Mouse (Mus musculus) G1E (cell line): ENCODE measurements around the gene Khdc4. TPM values are rescaled to one million over a fixed set of nuclear protein-coding genes. Genes with fewer than 3 reads are reported as not detected.
"Not testable (repeated sequence)": the region's sequence is repeated elsewhere in the genome, so short reads cannot be mapped to it uniquely, and the experiment has no call there.

Experiments used
- ATAC-seq: 2 replicates; pipeline ENCODE4 v1.8.0; 2016; ENCODE audit warnings: mild to moderate bottlenecking; ENCODE audit not compliant: insufficient number of reproducible peaks, poor library complexity, low FRiP score, severe bottlenecking; ENCODE audit errors: extremely low read depth
- DNase-seq: peaks from one replicate; pipeline ENCODE4 v3.0.0; 2012; ENCODE audit warnings: low spot score
- H3K27me3 ChIP-seq: 2 replicates; pipeline ENCODE4 v1.6.1; 2012; ENCODE audit warnings: mild to moderate bottlenecking, low read length, inconsistent platforms; ENCODE audit not compliant: insufficient read depth
- H3K36me3 ChIP-seq: replicated peaks from 2 replicates; pipeline ENCODE3; 2012; ENCODE audit warnings: mild to moderate bottlenecking, inconsistent platforms
- H3K4me1 ChIP-seq: 2 replicates; pipeline ENCODE4 v1.6.1; 2012; ENCODE audit warnings: low read depth, low read length, inconsistent platforms, mixed read lengths; ENCODE audit not compliant: insufficient read depth
- H3K4me3 ChIP-seq: 2 replicates; pipeline ENCODE4 v1.5.1; 2012; ENCODE audit warnings: low read depth, mild to moderate bottlenecking, inconsistent platforms, low read length, moderate library complexity, mixed read lengths
- H3K9me3 ChIP-seq: replicated peaks from 2 replicates; pipeline ENCODE4 v1.6.1; 2012; ENCODE audit warnings: inconsistent platforms
- CTCF ChIP-seq: IDR thresholded peaks from 2 replicates; pipeline ENCODE4 v1.5.1; 2012; ENCODE audit warnings: low read depth, low read length, inconsistent platforms, mixed read lengths
- GATA1 ChIP-seq: IDR thresholded peaks from 2 replicates; pipeline ENCODE4 v1.6.1; 2012; ENCODE audit warnings: borderline replicate concordance, low read length, inconsistent platforms, mixed read lengths
- GATA2 ChIP-seq: IDR thresholded peaks from 2 replicates; pipeline ENCODE4 v1.6.1; 2012; ENCODE audit warnings: low read depth, low read length, inconsistent platforms, borderline replicate concordance
- POLR2AphosphoS5 ChIP-seq: IDR thresholded peaks from 2 replicates; pipeline ENCODE4 v1.6.1; 2012; ENCODE audit warnings: low read depth, low read length, inconsistent platforms; ENCODE audit not compliant: insufficient replicate concordance
- TAL1 ChIP-seq: conservative IDR thresholded peaks from 2 replicates; pipeline ENCODE4 v1.6.1; 2012; ENCODE audit warnings: low read depth, low read length, inconsistent platforms, mixed read lengths
- polyA plus RNA-seq: library from polyadenylated mRNA; stranded (reverse); fragments of >175 nt; gene quantifications from 2 replicates; pipeline ENCODE4 v1.2.3, GENCODE M21; 2012
- total RNA-seq, 2 experiments: library from RNA; stranded (forward) in 1 of 2; stranded (reverse) in 1 of 2; fragments of 200-1000 nt in 1 of 2; fragments of >200 nt in 1 of 2; fragmentation: Nextera tagmentation in 1 of 2; gene quantifications; 2 replicates each; pipeline ENCODE4 v1.2.3; 2014 to 2017

The Khdc4 gene
- total and polyA plus RNA-seq, 3 experiments: 18.5 to 102 (median 83.9) TPM

GRCm38 (mm10) chr3:88701222-88701621 lies 15.6 kb downstream of the Khdc4 start:
- ATAC-seq: no peak
- Histone ChIP-seq H3K9me3 (no peaks in the 10 kb centered on the region), H3K27me3 (no peaks in the 10 kb centered on the region), H3K4me1 (peaks cover 5% of the 10 kb centered on the region; the same call in 1 of the 2 replicates), H3K36me3 (peaks cover 94% of the 10 kb centered on the region), H3K4me3 (no peak overlapping the region)
- DNase-seq: no peak
- TF ChIP-seq TAL1: no peak
- TF ChIP-seq POLR2AphosphoS5: no peak
- TF ChIP-seq GATA2: no peak
- TF ChIP-seq CTCF: no peak
- TF ChIP-seq GATA1: no peak

- TF ChIP-seq GATA1: no peak
- no peak for TF ChIP-seq POLR2AphosphoS5
- TF ChIP-seq CTCF: no peak
- no peak for TF ChIP-seq TAL1
- TF ChIP-seq GATA2: no peak
- no peak overlapping the region for H3K4me3 ChIP-seq
- peaks cover 34% of the 10 kb centered on the region for H3K4me1 ChIP-seq
- no peaks in the 10 kb centered on the region for H3K9me3 ChIP-seq
- DNase-seq (no peak), ATAC-seq (no peak)
- no peaks in the 10 kb centered on the region for H3K27me3 ChIP-seq
- H3K36me3 ChIP-seq: peaks cover 68% of the 10 kb centered on the region
Observed at GRCm38 (mm10) chr3:88713709-88714108, 28.1 kb downstream of the Khdc4 start.

- ATAC-seq: no peak
- Histone ChIP-seq H3K36me3 (peaks cover 69% of the 10 kb centered on the region), H3K4me3 (no peak overlapping the region), H3K4me1 (peaks cover 42% of the 10 kb centered on the region), H3K27me3 (no peaks in the 10 kb centered on the region), H3K9me3 (no peaks in the 10 kb centered on the region)
- no peak for TF ChIP-seq TAL1
- no peak for TF ChIP-seq GATA1
- TF ChIP-seq POLR2AphosphoS5: no peak
- TF ChIP-seq CTCF: no peak
- TF ChIP-seq GATA2: no peak
- no peak for DNase-seq
Observed at GRCm38 (mm10) chr3:88714725-88715124, 29.1 kb downstream of the Khdc4 start.

- not testable (repeated sequence) for H3K9me3 ChIP-seq, DNase-seq, H3K4me3 ChIP-seq, H3K27me3 ChIP-seq, ATAC-seq
- peaks cover 42% of the 10 kb centered on the region for H3K4me1 ChIP-seq
- peaks cover 68% of the 10 kb centered on the region for H3K36me3 ChIP-seq
Observed at GRCm38 (mm10) chr3:88715716-88716115, 30.1 kb downstream of the Khdc4 start.

- Histone ChIP-seq H3K4me3 (peak within 1 kb of the TSS; percentile 89), H3K36me3 (peaks cover 66% of the 10 kb centered on the region), H3K27me3 (no peaks in the 10 kb centered on the region), H3K9me3 (no peaks in the 10 kb centered on the region), H3K4me1 (peaks cover 42% of the 10 kb centered on the region)
- DNase-seq (peak; percentile 70), ATAC-seq (peak; percentile 81)
- no peak for TF ChIP-seq POLR2AphosphoS5
- no peak for TF ChIP-seq CTCF
- TF ChIP-seq GATA1: no peak
- TF ChIP-seq GATA2: no peak
- no peak for TF ChIP-seq TAL1
Observed at GRCm38 (mm10) chr3:88716399-88717197, 31.0 kb downstream of the Khdc4 start, which contains the start of gene Rit1. Rit1 (plus strand) TSS chr3:88716838.

GRCm38 (mm10) chr3:88717198-88717798 lies 31.7 kb downstream of the Khdc4 start:
- Histone ChIP-seq H3K9me3 (no peaks in the 10 kb centered on the region), H3K27me3 (no peaks in the 10 kb centered on the region), H3K4me1 (peaks cover 42% of the 10 kb centered on the region), H3K36me3 (peaks cover 64% of the 10 kb centered on the region), H3K4me3 (peak overlapping the region; percentile 89)
- ATAC-seq: no peak
- DNase-seq: no peak
- TF ChIP-seq GATA1 (no peak), GATA2 (no peak), TAL1 (no peak), CTCF (no peak), POLR2AphosphoS5 (no peak)
